Mouse (Mus musculus) retina, adult 2 months (tissue): Measurements from ENCODE around the gene Sp1.

Experiments used
- DNase-seq: peaks from one replicate; pipeline ENCODE4 v3.0.0-alpha.2; 2012; ENCODE audit warnings: low read depth, low spot score

The Sp1 gene

DNA sequence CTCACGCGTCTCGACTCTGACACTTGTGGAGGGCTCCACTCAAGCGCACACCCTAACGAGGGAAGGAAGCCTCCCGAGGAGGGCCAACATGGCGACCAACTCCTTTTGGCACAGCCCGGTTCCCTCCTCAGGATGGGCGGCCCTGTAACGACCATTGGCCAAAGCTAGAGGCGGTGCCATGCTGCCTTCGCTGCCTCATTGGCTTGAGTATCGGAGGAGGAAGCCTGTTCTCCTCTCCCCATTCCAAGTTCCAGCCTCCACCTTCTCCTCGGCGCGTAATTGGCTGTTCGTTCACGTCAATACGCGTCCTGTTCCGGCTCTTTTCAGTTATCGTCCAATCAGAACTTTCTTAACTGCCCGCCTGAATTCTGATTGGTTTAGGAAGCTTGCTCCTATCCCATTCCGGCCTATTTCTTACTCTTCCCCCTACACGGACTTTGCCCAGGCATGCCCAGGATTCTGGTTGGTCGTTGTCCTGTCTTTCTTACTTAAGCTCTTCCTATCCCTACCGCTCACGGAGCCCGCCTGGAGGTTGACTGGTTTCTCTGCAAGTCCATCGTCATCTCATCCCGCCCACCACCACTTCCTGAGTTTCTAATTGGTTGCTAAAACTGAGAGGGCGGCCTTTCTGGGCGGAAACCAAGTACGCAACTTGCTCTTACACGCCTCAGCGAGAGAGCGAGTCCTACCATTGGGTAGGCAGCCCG, at the start of gene Sp1:
Sp1 (plus strand) TSS at position 655 of the 707 bp plus-strand sequence.
- peak; percentile 100 for DNase-seq

DNA sequence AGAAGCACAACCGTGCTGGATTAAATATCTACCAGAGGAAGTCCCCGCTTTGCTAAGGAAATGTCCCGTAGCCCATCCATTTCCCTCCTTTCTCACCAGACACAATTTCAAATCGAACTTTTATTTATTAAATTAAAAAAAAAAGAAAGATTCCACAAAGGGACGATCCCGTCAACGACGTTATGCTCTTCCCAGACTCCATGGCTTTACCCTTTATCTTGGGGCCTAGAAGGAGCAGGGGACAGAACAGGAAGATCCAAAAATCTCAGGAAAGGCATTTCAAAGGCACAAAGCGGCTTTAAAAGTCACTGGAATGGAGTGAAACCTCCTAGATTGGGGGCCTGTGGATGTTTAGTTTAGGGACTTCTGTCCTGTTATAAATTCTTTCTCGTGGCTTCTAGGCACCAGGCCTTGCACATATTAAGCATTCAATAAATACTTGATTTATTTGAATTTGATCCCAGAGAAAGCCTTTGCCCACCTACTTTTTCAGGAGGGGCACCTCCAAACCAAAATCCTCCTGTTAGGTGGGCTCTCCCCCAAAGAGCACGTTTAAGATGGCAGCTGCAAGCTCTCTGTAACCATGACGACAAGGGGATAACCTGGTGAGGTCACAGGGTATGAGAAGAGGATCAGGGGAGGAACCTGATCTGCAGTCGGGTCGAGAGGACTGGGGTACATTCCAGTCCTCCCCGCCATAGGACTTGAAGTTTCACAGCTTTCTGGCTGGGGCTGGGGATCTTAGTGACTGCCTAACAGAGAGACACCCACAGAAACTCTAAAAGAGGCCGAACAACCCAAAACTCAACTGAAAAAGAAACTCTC, 49.2 kb upstream of the Sp1 start:
- DNase-seq: no peak

DNA sequence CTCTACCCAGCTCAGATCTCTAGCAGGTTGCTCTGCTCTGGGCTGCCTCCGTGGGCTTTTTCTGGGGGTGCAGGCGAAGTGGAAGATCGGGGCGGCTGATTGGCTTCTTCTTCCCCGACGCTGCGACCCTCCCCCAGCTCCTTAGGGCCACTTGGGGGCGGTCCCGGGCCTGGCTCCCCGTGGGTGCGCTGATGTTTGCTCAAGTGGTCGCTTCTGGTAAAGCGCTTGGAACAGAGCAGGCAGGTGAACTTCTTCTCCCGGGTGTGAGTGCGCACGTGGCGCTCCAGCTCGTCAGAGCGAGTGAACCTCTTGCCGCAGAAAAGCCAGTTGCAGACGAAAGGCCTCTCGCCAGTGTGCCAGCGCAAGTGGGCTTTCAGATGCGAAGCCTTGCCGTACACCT, 47.8 kb upstream of the Sp1 start:
- no peak for DNase-seq

DNA sequence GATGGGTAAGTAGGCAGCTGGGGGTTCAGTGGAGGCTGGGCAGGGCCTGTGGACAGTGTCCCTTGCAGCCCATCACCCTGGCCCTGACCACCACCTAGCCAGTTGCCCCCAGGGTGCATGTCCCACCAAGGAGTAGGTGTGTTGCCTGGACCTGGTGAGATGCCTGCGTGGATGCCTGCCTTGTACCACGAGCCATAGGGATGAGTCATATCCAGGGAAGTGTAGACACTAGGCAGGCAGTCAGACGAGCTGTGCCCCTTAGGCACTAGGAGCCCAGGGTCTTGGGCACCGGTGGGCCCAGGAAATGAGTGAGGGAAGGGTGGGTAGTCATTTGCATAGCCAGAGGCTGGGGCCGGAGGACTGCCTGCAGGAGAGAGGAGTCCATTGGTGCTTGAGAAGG, 47.1 kb upstream of the Sp1 start:
- no peak for DNase-seq

DNA sequence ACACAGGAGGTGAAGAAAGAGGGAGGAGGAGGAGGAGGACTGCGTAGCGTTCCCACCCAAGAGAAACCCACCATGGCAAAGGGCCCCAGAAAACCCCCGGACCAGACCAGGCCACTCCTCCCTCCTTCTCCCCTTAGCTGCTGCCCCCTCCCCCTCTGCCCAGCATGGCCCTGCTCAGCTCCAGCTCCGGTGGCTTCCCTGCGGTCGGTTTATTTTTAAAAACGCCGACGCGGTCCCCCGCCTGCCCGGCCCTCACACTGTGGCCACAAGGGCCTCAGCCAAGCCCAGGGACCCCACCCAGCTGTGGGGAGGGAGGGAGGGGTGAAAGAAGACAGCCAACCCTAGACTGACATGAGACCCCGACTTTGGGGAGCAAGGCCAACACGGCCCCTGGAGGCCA, 43.3 kb upstream of the Sp1 start:
- DNase-seq: no peak

DNA sequence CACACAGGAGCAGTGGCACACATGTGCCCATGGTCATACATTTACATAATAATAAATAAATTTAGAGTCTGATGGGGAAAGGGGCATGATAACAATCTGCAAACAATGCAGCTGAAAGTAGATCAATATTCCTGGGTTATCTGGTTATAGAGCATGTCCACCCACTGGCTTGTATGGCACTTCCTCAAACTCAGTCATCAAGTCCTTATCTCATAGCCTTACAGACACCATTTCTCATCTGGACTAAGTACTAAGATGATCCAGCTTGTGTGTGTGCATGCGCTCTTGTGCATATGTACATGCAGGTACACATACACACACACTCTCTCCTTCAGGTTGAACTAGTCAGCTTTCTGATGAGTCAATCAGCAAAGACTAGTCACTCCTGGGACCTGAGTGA, 41.3 kb upstream of the Sp1 start:
- DNase-seq: no peak

DNA sequence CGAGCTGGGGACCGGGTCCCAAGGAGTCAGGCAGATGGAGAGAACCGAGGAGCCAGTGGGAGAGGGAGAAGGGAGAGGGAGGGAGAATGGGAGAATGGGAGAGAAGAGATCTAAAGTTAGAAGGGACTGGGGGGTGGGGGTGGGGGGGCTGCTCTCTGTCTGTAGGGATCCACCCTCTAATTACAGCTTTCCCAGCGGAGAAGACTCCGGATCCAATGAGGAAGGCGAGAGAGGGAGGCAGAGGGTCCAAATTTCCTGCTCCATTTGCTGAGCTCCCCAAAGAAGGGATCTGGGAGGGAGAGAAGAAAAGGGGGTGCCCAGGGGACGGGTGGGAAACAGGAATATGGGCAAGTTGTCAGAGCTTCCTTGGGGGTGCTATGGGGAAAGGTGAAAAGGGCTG, 39.7 kb upstream of the Sp1 start:
- DNase-seq: no peak

DNA sequence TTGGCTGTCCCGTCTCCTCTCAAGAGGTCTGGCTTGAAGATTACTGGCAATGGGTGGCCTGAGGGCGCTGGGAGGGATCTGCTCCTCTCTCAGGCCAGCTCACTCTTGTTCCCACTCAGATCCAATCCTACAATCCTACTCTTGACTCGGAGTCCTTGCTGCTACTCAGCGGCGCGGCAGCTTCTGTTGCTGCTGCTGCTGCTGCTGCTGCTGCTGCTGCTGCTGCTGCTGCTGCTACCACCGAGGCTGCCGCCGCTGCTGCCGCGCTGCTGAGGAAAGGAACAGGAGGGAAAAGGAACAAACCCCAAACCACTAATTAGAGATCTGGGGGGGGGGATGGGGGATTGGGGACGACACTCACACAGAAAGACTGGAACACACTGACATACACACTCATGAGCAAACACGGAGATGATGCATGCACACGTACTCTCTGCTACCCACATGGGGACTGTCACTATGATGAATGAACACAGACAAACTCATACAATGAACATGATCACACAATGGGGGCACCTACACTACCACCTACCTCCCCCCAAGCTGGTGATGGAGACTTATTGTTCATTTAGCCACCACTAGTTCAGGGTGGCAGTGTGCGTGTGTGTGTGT, 39.1 kb upstream of the Sp1 start, which contains the start of gene Sp7:
Sp7 (minus strand) TSS at position 450 of the 612 bp plus-strand sequence.
- no peak for DNase-seq

DNA sequence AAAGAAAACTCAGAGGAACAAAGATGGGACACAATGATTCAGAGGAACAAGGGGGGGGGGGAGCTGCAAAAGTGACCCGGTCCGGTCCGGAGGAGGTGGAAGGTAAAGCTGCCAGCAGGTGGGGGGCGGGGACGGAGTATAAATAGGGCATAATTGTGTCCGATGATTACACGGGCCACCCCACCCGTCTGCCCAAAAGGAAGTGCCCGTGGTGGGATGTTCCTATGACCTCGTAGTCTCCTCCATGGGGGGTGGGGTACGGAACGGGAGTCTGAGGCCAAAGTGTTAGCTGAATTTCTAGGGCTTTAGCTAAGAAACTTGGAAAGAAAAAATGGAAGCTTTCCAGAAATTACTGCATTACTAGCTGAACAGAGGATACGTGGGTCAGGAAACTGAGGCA, 36.0 kb upstream of the Sp1 start:
- no peak for DNase-seq

DNA sequence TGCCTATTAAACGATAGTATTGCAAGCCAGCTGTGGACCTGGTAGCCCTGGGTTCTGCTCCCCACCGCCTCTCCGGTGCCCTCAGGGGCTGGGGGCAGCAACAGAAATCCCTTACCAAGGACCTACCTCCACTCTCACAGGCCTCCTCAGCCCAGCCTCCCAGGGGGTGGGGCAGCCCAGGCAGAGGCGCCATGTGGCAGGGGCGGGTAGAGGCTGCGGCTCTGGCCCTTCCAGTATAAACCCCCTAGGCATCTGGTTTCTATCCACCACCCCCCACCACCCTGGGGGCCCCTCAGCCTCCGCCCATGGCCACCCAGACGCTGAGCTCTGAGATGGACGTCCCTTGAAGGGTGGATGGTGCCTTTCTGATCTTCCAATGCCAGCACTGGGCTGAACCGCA, 35.2 kb upstream of the Sp1 start:
- DNase-seq: no peak

DNA sequence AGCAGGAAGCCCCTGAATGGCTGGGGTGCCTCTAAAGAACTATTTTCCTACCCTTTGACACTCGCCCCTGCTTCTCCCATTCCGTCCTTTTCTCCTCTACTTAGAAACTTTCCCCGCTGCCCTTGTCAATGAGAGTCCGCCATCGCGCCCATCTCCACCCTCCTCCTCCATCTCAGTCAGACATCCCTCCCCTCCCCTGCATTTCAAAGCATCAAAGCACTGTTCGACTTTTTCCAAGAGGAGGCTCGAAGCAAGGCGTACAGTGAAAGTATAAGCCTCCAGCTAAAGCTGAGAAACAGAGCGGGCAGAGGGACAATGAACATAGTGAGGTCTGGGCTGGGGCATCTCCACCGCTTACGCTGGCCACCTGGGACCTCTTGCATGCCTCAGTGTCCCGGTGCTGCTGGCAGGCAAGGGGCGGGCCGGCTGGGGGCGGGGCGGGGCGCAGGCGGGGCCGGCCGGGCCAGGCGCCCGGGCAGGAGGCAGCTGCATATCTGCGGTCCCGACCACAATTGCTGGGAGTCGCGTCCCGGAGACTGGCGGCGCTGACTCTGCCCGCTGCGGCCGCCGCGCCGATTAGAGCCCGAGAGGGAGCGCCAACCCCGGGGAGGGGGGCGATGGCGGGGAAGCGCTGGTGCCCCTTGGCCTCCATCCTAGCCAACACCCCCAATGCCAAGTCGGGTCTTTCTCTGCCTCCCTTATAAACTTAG, 29.3 kb upstream of the Sp1 start:
- no peak for DNase-seq

DNA sequence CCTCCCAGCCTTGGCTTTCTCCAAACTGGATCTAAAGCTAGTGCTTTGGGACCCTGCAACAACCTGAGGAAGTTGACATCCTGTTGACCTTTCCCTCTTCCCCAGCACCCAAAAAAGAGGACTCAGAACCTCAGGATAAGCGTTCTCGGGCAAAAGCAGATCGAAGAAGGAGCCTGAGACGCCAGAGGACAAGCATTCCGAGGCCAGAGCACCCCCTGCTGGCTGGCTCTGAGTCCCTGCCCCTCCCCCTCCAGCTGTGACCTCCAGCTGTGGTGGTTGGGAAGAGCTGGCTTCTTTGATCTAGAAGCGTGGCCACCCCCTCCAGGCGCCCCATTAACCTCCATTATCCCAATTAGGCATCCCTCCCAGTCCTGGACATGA, 28.8 kb upstream of the Sp1 start:
- DNase-seq: peak; percentile 51

DNA sequence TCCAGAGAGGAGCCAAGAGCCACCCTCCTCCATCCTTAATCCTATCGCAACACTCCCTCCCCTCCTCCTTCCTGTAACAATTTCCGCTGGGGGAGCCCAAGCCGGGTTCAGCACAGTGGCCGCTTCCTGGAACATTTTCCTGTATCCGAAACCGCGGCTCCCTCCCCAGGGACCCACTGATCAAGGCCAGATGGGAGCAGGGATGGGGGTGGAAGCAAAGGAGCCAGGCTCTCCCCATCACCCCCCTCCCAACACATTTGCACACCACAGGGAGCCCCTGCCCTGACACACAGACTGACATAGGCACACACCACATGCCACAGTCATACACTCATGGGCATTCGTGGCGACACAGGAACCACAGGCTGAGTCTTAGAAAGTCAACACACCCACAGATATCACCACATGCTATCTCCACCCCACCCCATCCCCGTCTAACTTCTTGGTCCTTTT, 28.1 kb upstream of the Sp1 start:
- DNase-seq: no peak

DNA sequence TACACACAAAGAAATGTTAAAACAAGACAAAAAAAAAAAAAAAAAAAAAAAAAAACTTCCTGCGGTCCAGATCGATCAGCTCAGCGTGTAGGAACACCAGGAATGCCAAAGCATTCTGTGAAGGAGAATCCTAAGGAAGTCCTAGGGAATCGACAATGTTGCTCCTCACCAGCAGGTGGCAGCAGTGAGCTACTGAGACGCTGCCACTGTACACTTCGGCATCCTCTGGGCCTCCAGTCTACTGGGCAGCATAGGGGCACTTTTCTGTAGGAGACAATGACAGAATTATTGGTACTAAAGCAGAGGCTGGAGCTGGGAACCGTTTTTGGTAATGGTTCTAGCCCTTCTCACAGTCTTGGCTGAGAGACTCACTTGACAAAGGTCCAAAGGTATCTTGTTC, 24.4 kb upstream of the Sp1 start:
- DNase-seq: peak; percentile 65

DNA sequence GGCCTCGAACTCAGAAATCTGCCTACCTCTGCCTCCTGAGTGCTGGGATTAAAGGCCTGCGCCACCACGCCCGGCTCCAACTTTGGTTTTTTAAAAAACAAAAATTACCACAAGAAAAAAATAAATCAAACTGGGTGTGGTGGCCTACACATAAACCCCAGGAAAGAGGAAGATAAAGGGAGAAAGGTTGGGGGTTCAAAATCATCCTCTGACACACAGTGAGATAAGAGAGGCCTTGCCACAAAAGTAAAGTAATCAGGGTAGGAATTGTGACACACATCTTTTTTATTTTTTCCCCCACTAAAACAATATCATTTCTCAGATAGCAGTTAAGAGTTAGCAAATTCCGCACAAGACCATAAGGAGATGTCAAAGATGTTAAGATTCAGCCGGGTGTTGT, 22.3 kb upstream of the Sp1 start:
- DNase-seq: no peak

DNA sequence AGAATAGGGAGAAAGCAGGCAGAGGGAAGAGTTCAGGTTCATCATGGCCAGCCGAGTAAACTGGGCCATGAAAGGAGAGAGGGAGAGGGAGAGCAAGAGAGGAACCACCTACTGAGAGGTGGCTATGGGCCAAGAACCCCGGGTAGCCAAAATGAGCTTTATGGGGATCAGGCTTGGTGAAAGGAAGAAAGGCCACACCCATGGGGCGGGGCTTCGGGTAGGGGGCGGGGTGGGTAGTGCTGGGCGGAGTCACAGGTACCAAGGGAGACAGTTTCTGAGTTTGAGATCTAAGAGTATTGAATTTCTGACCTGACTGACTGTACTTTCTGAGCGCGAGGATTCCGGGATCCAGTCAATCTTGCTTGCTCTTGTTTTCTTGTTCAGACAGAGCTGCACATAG, 19.3 kb upstream of the Sp1 start:
- no peak for DNase-seq

DNA sequence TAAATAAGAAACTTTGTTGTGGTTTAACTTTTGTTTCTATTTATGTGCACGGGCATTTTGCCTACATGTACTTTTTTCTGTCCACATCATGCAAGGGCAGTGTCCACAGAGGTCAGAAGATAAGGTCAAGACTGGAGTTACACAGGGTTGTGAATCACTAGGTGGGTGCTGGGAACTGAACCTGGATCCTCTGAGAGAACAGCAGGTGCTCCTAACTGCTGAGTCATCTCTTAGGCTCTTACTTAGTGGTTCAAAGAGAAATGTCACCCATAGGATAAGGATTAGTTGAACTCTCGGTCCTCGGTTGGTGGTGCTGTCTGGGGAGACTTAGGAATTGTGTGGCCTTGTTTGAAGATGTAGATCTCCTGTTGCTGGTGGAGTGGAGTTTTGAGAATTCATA, 17.0 kb upstream of the Sp1 start:
- no peak for DNase-seq

DNA sequence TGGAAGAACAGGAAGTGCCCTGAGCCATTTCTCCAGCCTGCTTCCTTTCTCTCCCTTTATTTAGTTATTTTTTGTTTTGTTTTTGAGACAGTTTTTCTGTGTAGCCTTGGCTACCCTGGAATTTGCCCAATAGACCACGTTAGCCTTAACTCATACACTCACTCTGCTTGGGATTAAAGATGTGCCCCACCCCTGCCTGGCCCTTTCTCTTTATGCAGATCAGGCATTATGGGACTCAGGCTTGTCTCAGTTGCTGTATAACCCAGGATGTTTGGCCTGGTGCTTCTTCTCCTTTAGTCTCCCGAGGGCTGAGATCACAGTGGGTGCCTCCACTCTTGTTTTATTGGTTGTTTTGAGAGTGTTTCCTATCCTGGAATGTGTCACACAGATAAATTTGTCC, 13.4 kb upstream of the Sp1 start:
- DNase-seq: no peak

DNA sequence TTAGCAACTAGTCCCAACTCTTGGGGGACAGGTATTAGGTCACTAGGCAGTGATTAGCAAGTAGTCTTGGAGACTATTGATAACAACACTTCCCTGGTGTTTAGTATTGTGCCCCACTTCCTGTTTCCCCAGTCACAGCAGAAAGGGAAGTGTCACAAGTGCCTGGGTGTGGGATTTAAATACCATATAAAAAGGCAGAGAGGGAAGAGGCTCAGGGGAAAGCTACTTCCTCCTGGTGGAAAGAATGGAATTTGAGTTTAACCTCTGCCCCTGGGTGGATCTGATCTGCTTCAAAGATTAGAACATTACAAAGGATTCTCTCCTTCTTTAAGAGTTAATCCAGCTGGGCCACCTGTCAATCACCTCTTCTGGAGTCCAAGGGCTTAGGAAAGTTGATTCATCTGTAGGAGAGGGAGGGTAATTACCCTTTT, 12.3 kb upstream of the Sp1 start:
- no peak for DNase-seq

DNA sequence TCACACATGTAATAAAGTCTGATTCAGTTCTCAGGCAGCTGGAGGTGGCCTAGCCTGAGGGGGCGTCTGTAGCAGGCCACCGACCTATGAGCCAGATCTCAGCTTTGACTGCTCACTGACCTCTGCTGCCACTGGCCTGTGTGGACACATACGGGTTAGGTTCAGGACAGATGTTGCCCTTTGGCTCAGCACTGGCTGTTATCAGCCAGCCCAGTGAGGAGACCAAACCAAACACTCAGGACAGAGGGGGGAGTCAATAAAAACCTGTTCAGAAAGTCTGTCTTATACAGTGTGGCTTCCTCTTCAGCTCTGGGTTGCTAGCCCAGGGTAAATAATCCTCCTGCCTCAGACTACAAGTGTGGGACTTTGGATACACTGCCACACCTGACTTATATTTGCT, 10.9 kb upstream of the Sp1 start:
- no peak for DNase-seq

DNA sequence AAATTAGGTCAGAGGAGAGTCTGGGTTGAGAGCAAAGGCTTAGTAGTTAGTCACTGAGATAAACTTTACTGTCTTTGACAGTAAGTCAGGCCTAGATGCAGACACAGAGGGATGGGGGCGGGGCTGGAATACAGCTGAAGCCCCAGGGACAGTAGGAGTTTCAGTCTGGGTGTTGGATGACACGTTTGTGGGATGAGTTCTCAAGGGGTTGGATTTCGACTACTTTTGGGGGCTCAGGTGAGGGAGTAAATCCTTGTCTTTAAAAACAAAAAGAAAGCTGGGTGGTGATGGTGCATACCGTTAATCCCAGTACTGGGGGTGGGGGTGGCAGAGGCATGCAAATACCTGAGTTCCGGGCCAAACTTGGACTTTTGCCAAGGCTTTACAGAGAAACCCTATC, 7.3 kb upstream of the Sp1 start:
- DNase-seq: no peak
